Mouse (Mus musculus) CH12.LX (cell line): ENCODE measurements around the gene Gm20388.
A peak's percentile ranks its signal among the peaks of the same experiment; 100 is the strongest.

Source experiments
- EP300 ChIP-seq: IDR thresholded peaks from 2 replicates; pipeline ENCODE4 v1.6.1; 2011; ENCODE audit warnings: low read length, improper control_type of control experiment
- ETS1 ChIP-seq: conservative IDR thresholded peaks from 2 replicates; pipeline ENCODE4 v1.6.1; 2012; ENCODE audit warnings: low read depth, mild to moderate bottlenecking, inconsistent platforms, low read length, improper control_type of control experiment, moderate library complexity
- HCFC1 ChIP-seq: IDR thresholded peaks from 2 replicates; pipeline ENCODE4 v1.6.1; 2012; ENCODE audit warnings: low read depth, mild to moderate bottlenecking, inconsistent platforms, low read length, improper control_type of control experiment
- NELFE ChIP-seq: IDR thresholded peaks from 2 replicates; pipeline ENCODE4 v1.6.1; 2011; ENCODE audit warnings: low read depth, low read length, improper control_type of control experiment
- POLR2AphosphoS2 ChIP-seq: IDR thresholded peaks from 2 replicates; pipeline ENCODE4 v1.6.1; 2011; ENCODE audit warnings: low read depth, low read length, improper control_type of control experiment
- RAD21 ChIP-seq: IDR thresholded peaks from 2 replicates; pipeline ENCODE4 v1.6.1; 2011; ENCODE audit warnings: low read depth, mild to moderate bottlenecking, low read length, improper control_type of control experiment, moderate library complexity
- USF2 ChIP-seq: conservative IDR thresholded peaks from 2 replicates; pipeline ENCODE4 v1.6.1; 2011; ENCODE audit warnings: low read depth, low read length, improper control_type of control experiment

GRCm38 (mm10) chr8:120407701-120408240 is 497.1 kb downstream of the Gm20388 start:
- no peak for TF ChIP-seq ETS1
- TF ChIP-seq USF2 = no peak
- no peak for TF ChIP-seq POLR2AphosphoS2
- peak; percentile 81 for TF ChIP-seq RAD21
- no peak for TF ChIP-seq HCFC1
- TF ChIP-seq EP300 = no peak
- TF ChIP-seq NELFE = peak; percentile 21; the same call in 1 of the 2 replicates
